Mouse (Mus musculus) midbrain, embryonic 16.5 days (tissue): Measurements from ENCODE around the gene Pus7. TPM values are rescaled to one million over a fixed set of nuclear protein-coding genes. Genes with fewer than 3 reads are reported as not detected.

Source experiments
- ATAC-seq: fragments of 200-750 bp; cut with Nextera tagmentation; 2 replicates; pipeline ENCODE4 v1.8.0; 2017; ENCODE audit warnings: moderate TSS enrichment
- H3K27ac ChIP-seq: fragments of 300-500 bp; sonication (generic); 2 replicates; pipeline ENCODE4 v1.5.1; 2014; ENCODE audit warnings: mild to moderate bottlenecking, low read length, mixed read lengths
- H3K27me3 ChIP-seq: fragments of 300-500 bp; sonication (generic); 2 replicates; pipeline ENCODE4 v1.6.1; 2014; ENCODE audit warnings: low read depth, low read length, mixed read lengths; ENCODE audit not compliant: control insufficient read depth, insufficient read depth
- H3K36me3 ChIP-seq: fragments of 300-500 bp; sonication (generic); 2 replicates; pipeline ENCODE4 v1.6.1; 2014; ENCODE audit warnings: mild to moderate bottlenecking, low read length, moderate library complexity, mixed read lengths; ENCODE audit not compliant: control insufficient read depth, insufficient read depth
- H3K4me1 ChIP-seq: fragments of 300-500 bp; sonication (generic); 2 replicates; pipeline ENCODE4 v1.6.1; 2014; ENCODE audit warnings: mild to moderate bottlenecking, low read length, mixed read lengths; ENCODE audit not compliant: control insufficient read depth, insufficient read depth
- H3K4me2 ChIP-seq: fragments of 300-500 bp; sonication (generic); 2 replicates; pipeline ENCODE4 v1.6.1; 2014; ENCODE audit warnings: mild to moderate bottlenecking, low read length, mixed read lengths
- H3K4me3 ChIP-seq: fragments of 300-500 bp; sonication (generic); 2 replicates; pipeline ENCODE4 v1.5.1; 2014; ENCODE audit warnings: low read depth, mild to moderate bottlenecking, low read length, moderate library complexity, mixed read lengths
- H3K9ac ChIP-seq: fragments of 300-500 bp; sonication (generic); 2 replicates; pipeline ENCODE4 v1.6.1; 2014; ENCODE audit warnings: low read depth, low read length, mixed read lengths
- H3K9me3 ChIP-seq: fragments of 300-500 bp; sonication (generic); replicated peaks from 2 replicates; pipeline ENCODE4 v1.6.1; 2014; ENCODE audit warnings: mild to moderate bottlenecking, low read length, mixed read lengths; ENCODE audit not compliant: control insufficient read depth, poor library complexity, severe bottlenecking
- WGBS: fragments of 180-500 bp; shearing (Covaris S2); extraction: QIAGEN DNeasy Blood & Tissue Kit; methylation state at CpG from one replicate; pipeline ENCODE4 v1.1.7; 2014; 5-methylcytosine and 5-hydroxymethylcytosine counted together
- polyA plus RNA-seq: library from polyadenylated mRNA; unstranded; fragments of >200 nt; fragmentation: Nextera tagmentation; extraction: Ambion mirVana; gene quantifications from 2 replicates; pipeline ENCODE4 v1.2.1, GENCODE M21; 2015

Pus7 gene
- polyA plus RNA-seq, 1 experiment from 2014 or later: 17.5 TPM

DNA sequence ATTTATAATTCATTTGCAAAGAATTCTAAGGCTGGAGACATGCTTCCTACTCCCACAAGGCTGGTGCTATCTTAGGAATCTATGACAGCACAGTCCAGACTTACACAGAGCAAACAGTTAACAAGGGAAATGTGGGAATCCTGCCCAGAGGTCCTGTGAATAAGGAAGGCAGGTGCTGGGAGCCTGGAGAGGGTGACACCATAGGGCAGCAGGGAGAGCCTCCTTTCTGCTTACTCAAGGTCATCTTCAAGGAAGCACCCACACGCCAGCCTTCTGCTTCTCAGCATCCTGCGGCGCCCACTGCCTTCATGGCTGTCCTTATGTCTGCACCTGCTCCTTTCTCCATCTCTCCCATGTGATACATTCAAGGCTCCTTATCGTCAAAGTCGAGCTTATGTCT is 19.0 kb downstream of the Pus7 start:
- H3K4me1 ChIP-seq: no peaks in the 10 kb centered on the region
- no peaks in the 10 kb centered on the region for H3K27me3 ChIP-seq
- no peak overlapping the region for H3K4me2 ChIP-seq
- H3K9me3 ChIP-seq: no peaks in the 10 kb centered on the region
- peaks cover 20% of the 10 kb centered on the region for H3K36me3 ChIP-seq
- WGBS: 95% methylated on average over 5 of the region's 5 CpGs
- ATAC-seq: no peak
- H3K4me3 ChIP-seq: no peak overlapping the region
- H3K9ac ChIP-seq: no peak overlapping the region
- no peak overlapping the region for H3K27ac ChIP-seq

DNA sequence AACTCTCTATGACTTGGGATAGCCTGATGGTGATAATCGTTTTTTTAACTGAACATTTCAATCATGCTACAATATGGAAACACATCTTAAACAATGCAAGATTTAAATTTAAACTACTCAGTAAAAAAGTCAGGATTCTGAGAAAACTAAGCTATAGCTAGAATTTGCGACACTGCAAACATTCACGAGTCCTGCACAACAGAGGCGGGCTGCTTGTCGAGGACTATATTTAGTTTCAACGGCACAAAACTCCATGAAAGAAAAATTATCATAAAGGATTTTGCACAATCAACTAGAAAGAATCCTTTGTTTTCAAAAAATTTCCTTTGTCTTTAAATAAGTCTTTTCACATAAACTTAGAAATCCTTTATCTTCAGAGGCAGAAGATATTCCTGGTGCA is 21.0 kb downstream of the Pus7 start:
- no peaks in the 10 kb centered on the region for H3K27me3 ChIP-seq
- H3K4me2 ChIP-seq: no peak overlapping the region
- no peak overlapping the region for H3K9ac ChIP-seq
- H3K4me1 ChIP-seq: no peaks in the 10 kb centered on the region
- ATAC-seq: no peak
- 94% methylated on average over 6 of the region's 6 CpGs for WGBS
- H3K9me3 ChIP-seq: no peaks in the 10 kb centered on the region
- no peak overlapping the region for H3K4me3 ChIP-seq
- H3K27ac ChIP-seq: no peak overlapping the region
- H3K36me3 ChIP-seq: peaks cover 16% of the 10 kb centered on the region

DNA sequence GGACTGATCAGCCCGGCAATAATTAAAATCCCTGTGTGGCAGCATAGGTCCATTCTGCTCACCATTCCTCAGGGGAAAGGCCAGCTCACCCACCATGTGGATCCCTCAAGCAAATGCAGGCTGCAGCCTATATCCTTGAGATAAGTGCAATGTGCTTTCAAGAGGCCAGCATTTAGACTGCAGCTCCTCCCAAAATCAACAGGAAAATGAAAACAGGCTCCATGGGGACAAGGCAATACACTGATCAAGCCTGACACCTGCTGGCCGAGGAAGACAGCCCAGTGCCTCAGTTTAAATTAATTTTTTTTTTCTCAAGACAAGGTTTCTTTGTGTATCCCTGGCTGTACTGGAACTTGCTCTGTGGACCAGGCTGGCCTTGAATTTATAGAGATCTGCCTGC is 24.9 kb downstream of the Pus7 start:
- no peaks in the 10 kb centered on the region for H3K4me1 ChIP-seq
- no peaks in the 10 kb centered on the region for H3K27me3 ChIP-seq
- no peak overlapping the region for H3K27ac ChIP-seq
- H3K4me2 ChIP-seq: no peak overlapping the region
- 0 out of 2 replicates have a peak, but pooled peaks cover 2% of the 10 kb centered on the region for H3K9me3 ChIP-seq
- no peak overlapping the region for H3K9ac ChIP-seq
- WGBS: 51% methylated on average over 2 of the region's 2 CpGs
- peak; percentile 58; the same call in 1 of the 2 replicates for ATAC-seq
- H3K4me3 ChIP-seq: no peak overlapping the region
- H3K36me3 ChIP-seq: peaks cover 13% of the 10 kb centered on the region

DNA sequence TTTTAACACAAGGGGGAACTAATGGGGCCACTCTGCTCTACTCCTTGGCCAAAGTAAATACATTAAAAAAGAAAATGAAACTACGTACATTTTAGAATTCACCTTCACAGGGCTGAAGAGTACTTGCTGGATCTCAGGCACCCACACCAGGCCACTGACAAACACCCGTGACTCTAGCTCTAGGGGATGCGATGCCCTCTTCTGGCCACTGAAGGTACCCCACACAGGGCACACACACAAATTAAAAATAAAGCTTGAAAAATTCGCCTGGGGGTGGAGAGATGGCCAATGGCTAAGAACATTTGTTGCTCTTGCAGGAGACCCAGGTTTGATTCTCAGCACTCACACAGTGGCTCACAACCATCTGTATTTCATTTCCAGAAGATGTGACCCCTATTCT is 27.1 kb downstream of the Pus7 start:
- Histone ChIP-seq H3K36me3 (peaks cover 13% of the 10 kb centered on the region), H3K4me2 (no peak overlapping the region), H3K27ac (no peak overlapping the region), H3K27me3 (no peaks in the 10 kb centered on the region), H3K4me1 (no peaks in the 10 kb centered on the region), H3K9ac (no peak overlapping the region), H3K9me3 (0 out of 2 replicates have a peak, but pooled peaks cover 2% of the 10 kb centered on the region), H3K4me3 (no peak overlapping the region)
- WGBS: 98% methylated on average over 4 of the region's 4 CpGs
- no peak for ATAC-seq

- Histone ChIP-seq H3K4me2 (no peak overlapping the region), H3K4me1 (no peaks in the 10 kb centered on the region), H3K4me3 (no peak overlapping the region), H3K27ac (no peak overlapping the region), H3K9me3 (0 out of 2 replicates have a peak, but pooled peaks cover 2% of the 10 kb centered on the region), H3K36me3 (peaks cover 18% of the 10 kb centered on the region), H3K9ac (no peak overlapping the region), H3K27me3 (no peaks in the 10 kb centered on the region)
- ATAC-seq: no peak
- WGBS: 97% methylated on average over 9 of the region's 9 CpGs
Measured at GRCm38 (mm10) chr5:23755591-23755990, 27.9 kb downstream of the Pus7 start.

DNA sequence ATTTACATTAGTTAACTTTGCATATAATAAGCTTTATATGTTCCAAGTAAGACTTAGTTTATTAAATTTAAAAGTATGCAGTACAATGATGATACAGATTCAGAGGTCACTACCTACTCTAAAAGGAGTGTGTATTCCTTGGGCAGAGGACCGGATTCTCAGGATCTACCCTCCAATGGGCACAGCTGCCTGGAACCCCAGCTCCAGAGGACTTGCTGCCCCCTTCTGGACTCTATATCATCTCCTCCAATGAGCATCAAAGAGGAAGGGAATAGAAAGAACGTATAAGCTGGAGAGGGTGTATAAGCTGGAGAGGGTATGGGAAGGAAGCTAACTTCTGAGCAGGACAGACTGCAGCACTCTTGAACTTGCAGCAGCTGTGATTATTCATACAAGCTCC is 33.6 kb downstream of the Pus7 start:
- ATAC-seq: no peak
- no peaks in the 10 kb centered on the region for H3K4me1 ChIP-seq
- no peak overlapping the region for H3K4me3 ChIP-seq
- H3K4me2 ChIP-seq: no peak overlapping the region
- H3K9ac ChIP-seq: no peak overlapping the region
- H3K9me3 ChIP-seq: no peaks in the 10 kb centered on the region
- peaks cover 20% of the 10 kb centered on the region for H3K36me3 ChIP-seq
- H3K27me3 ChIP-seq: no peaks in the 10 kb centered on the region
- 52% methylated on average over 2 of the region's 2 CpGs for WGBS
- no peak overlapping the region for H3K27ac ChIP-seq

GRCm38 (mm10) chr5:23743261-23743660 is 40.2 kb downstream of the Pus7 start:
- Histone ChIP-seq H3K4me1 (no peaks in the 10 kb centered on the region), H3K36me3 (peaks cover 33% of the 10 kb centered on the region)
- no peak for ATAC-seq

DNA sequence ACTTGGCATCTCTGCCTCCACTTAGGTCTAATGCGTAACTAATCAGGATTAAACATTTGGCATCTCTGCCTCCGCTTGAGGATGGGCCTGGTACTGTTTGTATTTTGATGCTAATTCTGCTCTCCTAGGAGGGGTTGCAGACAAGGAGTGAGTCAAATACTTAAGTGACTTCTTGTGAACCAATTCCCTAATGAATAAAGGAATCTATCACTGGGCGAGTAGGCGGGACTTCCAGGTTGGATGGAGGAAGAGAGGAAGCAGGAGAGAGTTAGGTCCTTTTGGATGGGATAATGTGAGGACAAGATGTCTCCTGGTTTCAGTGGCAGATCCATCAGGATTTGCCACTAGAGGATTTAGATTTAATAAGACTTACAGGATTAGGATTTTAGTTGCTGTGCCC is 46.4 kb downstream of the Pus7 start:
- Histone ChIP-seq H3K36me3 (peaks cover 4% of the 10 kb centered on the region; the same call in 1 of the 2 replicates), H3K27ac (no peak overlapping the region), H3K4me2 (no peak overlapping the region), H3K4me3 (no peak overlapping the region), H3K9me3 (no peaks in the 10 kb centered on the region), H3K9ac (no peak overlapping the region), H3K4me1 (no peaks in the 10 kb centered on the region), H3K27me3 (no peaks in the 10 kb centered on the region)
- WGBS: 64% methylated on average over 4 of the region's 4 CpGs
- ATAC-seq: no peak

More at GRCm38 (mm10) chr5:23743261-23743660, 40.2 kb downstream of the Pus7 start:
- 94% methylated on average over 12 of the region's 12 CpGs for WGBS
- Histone ChIP-seq H3K4me2 (no peak overlapping the region), H3K9ac (no peak overlapping the region), H3K9me3 (no peaks in the 10 kb centered on the region), H3K27me3 (no peaks in the 10 kb centered on the region), H3K4me3 (no peak overlapping the region), H3K27ac (no peak overlapping the region)

GRCm38 (mm10) chr5:23736366-23736765 is 47.1 kb downstream of the Pus7 start:
- Histone ChIP-seq H3K27me3 (no peaks in the 10 kb centered on the region), H3K27ac (no peak overlapping the region), H3K9ac (no peak overlapping the region), H3K9me3 (no peaks in the 10 kb centered on the region), H3K4me3 (no peak overlapping the region), H3K4me1 (no peaks in the 10 kb centered on the region), H3K36me3 (peaks cover 3% of the 10 kb centered on the region; the same call in 1 of the 2 replicates), H3K4me2 (no peak overlapping the region)
- ATAC-seq: no peak
- WGBS: 64% methylated on average over 4 of the region's 4 CpGs
